Mouse (Mus musculus): ENCODE data around the gene Tnnt2. TPM values are rescaled to one million over a fixed set of nuclear protein-coding genes. Genes with fewer than 3 reads are reported as not detected.

The Tnnt2 gene
- polyA plus RNA-seq, 1 experiment from 2014 or later, result 37.4 TPM

DNA sequence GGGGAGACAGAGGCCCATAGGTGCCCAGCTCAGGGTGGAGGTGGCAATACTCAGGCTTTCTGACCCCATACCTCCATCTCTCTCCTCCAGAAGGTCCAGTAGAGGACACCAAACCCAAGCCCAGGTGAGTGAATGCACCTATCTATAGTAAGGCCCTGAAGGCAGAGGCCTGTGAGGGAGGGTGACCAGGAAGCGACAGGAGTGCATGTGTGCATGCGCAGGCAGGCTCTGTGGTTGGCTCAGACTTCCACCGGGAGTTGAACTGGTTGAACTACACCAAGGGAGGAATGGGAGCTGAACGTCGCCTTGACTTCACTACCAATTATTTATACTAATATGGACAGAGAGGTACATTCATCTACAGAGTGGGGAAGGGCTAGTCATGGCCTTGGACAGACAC lies 10.5 kb downstream of the Tnnt2 start:
- Histone ChIP-seq H3K9ac (ENCODE audit: low read depth, low read length) (no peak overlapping the region), H3K4me1 (replicated peaks; ENCODE audit: control insufficient read depth, insufficient read depth, low read length) (peaks cover 12% of the 10 kb centered on the region), H3K4me3 (ENCODE audit: low read depth, low read length) (no peak overlapping the region), H3K9me3 (ENCODE audit: control insufficient read depth, low read length) (no peaks in the 10 kb centered on the region), H3K4me2 (no peak overlapping the region), H3K27ac (ENCODE audit: low read depth, low read length) (no peak overlapping the region), H3K27me3 (replicated peaks; ENCODE audit: control insufficient read depth, insufficient read depth, low read length) (no peaks in the 10 kb centered on the region; the same call in 1 of the 2 replicates), H3K36me3 (ENCODE audit: control insufficient read depth, insufficient read depth, low read length) (no peaks in the 10 kb centered on the region)
- no peak for DNase-seq (ENCODE audit: low spot score)
- WGBS, result 67% methylated on average over 5 of the region's 5 CpGs
- ATAC-seq (replicated peaks; ENCODE audit: low FRiP score), result no peak

DNA sequence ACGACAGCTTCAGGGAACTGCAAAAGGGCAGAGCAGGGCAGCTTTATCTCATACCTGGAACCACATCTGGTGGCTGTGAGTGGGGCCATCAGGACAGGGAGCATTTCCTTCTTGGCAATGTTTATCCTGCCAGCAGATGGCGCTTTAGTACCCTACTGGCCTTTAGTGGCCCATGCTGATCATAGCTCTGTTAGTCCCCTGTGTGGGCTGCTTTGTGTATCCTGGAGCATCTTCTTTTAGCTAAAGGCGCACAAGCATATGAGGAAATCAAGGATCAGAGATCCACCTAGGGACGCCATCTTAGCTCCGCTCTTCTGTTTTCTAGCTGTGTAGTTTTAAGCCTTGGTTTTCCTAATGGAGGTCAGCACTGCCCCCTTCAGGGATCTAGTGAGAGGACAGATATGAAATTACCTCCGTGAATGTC lies 11.0 kb downstream of the Tnnt2 start:
- DNase-seq (ENCODE audit: low spot score) (peak; percentile 52), ATAC-seq (replicated peaks; ENCODE audit: low FRiP score) (peak; percentile 57; the same call in 1 of the 2 replicates)
- H3K4me1 ChIP-seq (replicated peaks; ENCODE audit: control insufficient read depth, insufficient read depth, low read length), result peaks cover 16% of the 10 kb centered on the region
- H3K36me3 ChIP-seq (ENCODE audit: control insufficient read depth, insufficient read depth, low read length), result no peaks in the 10 kb centered on the region
- no peaks in the 10 kb centered on the region; the same call in 1 of the 2 replicates for H3K27me3 ChIP-seq (replicated peaks; ENCODE audit: control insufficient read depth, insufficient read depth, low read length)
- no peak overlapping the region for H3K27ac ChIP-seq (ENCODE audit: low read depth, low read length)
- no peak overlapping the region for H3K4me2 ChIP-seq
- H3K9ac ChIP-seq (ENCODE audit: low read depth, low read length), result no peak overlapping the region
- no peaks in the 10 kb centered on the region for H3K9me3 ChIP-seq (ENCODE audit: control insufficient read depth, low read length)
- H3K4me3 ChIP-seq (ENCODE audit: low read depth, low read length), result no peak overlapping the region
- WGBS, result 22% methylated on average over 6 of the region's 6 CpGs

DNA sequence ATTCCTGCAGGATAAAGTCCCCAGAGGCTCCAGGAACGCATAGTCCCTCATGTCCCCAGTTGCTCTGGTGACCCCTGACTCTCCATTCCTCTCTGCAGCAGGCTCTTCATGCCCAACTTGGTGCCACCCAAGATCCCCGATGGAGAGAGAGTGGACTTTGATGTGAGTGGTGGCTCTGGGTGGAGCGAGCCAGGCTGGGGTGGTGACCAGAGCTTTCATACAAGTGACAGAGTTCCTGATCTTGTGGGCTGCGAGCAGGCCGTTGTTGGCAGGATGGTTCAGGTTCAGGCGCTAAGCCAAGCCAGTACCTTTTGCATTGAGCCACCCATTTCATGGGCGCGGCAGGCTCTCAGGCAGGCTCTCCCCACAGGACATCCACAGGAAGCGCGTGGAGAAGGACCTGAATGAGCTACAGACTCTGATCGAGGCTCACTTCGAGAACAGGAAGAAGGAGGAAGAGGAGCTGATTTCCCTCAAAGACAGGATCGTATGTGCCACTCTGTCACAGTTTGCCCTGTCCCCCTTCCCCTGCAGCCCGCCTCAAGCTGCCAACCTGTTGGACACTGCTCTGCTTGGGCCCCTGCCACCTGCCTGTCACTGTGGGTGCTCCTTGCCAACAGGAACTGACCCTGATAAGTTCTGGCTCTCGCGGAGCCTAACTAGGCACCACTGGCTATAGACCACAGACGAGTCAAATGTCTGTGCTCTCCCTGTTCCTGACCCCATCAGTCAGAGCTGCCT lies 11.6 kb downstream of the Tnnt2 start:
- Histone ChIP-seq H3K4me2 (no peak overlapping the region), H3K9me3 (ENCODE audit: control insufficient read depth, low read length) (no peaks in the 10 kb centered on the region), H3K36me3 (ENCODE audit: control insufficient read depth, insufficient read depth, low read length) (no peaks in the 10 kb centered on the region), H3K27me3 (replicated peaks; ENCODE audit: control insufficient read depth, insufficient read depth, low read length) (no peaks in the 10 kb centered on the region; the same call in 1 of the 2 replicates), H3K9ac (ENCODE audit: low read depth, low read length) (no peak overlapping the region), H3K27ac (ENCODE audit: low read depth, low read length) (no peak overlapping the region), H3K4me1 (replicated peaks; ENCODE audit: control insufficient read depth, insufficient read depth, low read length) (peaks cover 21% of the 10 kb centered on the region), H3K4me3 (ENCODE audit: low read depth, low read length) (no peak overlapping the region)
- no peak for ATAC-seq (replicated peaks; ENCODE audit: low FRiP score)
- WGBS, result 70% methylated on average over 17 of the region's 17 CpGs
- DNase-seq (ENCODE audit: low spot score), result no peak

DNA sequence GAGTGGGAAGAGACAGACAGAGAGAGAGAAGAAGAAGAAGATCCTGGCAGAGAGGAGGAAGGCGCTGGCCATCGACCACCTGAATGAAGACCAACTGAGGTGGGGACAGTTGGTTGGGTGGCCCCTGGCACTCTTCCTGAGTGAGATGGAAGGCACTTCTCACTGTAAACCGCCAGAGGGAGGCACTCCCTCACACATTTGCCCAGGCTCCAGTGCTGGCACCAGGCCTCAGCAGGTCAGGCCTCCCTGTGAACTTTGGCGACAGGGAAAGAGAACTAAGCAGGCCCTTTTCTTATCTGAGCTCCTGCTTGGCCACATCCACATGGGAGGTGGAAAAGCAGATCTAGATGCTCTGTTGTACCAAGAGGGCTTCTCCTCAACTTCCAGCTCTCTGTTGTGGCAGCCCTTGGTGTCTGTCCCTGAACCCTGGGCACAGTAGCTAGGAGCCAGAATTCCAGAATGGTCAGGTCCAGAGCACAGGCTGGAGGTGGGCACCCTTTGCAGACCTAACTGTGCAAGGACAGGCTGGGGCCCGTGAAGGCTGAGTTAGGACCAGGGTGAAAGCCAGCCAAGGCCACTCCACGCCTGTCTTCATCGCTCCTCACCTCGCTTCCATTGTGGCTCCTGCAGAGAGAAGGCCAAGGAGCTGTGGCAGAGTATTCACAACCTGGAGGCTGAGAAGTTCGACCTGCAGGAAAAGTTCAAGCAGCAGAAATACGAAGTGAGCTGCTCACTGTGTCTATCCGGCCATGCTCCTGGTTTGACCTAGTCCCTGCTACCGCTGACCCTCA lies 14.8 kb downstream of the Tnnt2 start:
- H3K9me3 ChIP-seq (ENCODE audit: control insufficient read depth, low read length), result no peaks in the 10 kb centered on the region
- no peak overlapping the region for H3K9ac ChIP-seq (ENCODE audit: low read depth, low read length)
- DNase-seq (ENCODE audit: low spot score) (no peak), ATAC-seq (replicated peaks; ENCODE audit: low FRiP score) (no peak; the same call in 1 of the 2 replicates)
- no peak overlapping the region for H3K4me2 ChIP-seq
- no peak overlapping the region for H3K27ac ChIP-seq (ENCODE audit: low read depth, low read length)
- 63% methylated on average over 12 of the region's 12 CpGs for WGBS
- no peak overlapping the region for H3K4me3 ChIP-seq (ENCODE audit: low read depth, low read length)
- no peaks in the 10 kb centered on the region; the same call in 1 of the 2 replicates for H3K27me3 ChIP-seq (replicated peaks; ENCODE audit: control insufficient read depth, insufficient read depth, low read length)
- H3K4me1 ChIP-seq (replicated peaks; ENCODE audit: control insufficient read depth, insufficient read depth, low read length), result peaks cover 35% of the 10 kb centered on the region
- no peaks in the 10 kb centered on the region for H3K36me3 ChIP-seq (ENCODE audit: control insufficient read depth, insufficient read depth, low read length)

DNA sequence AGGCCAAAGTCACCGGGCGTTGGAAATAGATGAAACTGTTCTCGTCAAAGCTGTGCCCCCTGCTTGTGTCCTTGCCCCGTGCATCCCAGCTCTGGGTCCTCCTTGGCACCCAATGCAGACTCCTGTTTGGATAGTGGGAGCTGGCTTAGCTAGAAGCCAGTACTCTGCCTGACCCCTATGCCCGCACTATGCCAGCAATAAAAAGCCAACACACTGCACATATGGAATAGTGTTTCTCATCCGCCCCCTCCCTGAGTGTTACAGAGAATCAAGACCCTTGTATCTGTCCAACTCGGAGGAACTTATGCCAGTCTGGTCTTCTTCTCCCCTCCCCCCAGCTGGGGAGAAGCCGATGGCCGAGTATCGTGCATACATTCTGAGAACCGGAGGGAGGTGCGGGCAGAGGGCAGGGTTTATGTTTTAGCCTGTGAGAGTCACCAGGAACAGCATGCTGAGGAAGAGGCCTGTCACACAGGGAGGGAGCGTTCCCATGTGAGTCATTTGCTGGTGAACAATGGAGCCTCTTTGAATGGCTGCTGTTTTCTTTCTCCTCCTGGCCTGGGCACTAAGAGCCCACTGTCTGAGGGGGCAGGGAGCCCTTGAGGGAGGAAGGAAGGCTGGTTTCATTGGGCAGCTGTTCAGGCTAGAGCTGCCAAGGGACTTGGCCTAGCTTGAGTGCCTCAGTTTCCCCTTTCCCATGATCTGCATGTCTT lies 16.0 kb downstream of the Tnnt2 start:
- Histone ChIP-seq H3K27me3 (replicated peaks; ENCODE audit: control insufficient read depth, insufficient read depth, low read length) (no peaks in the 10 kb centered on the region; the same call in 1 of the 2 replicates), H3K36me3 (ENCODE audit: control insufficient read depth, insufficient read depth, low read length) (no peaks in the 10 kb centered on the region), H3K27ac (ENCODE audit: low read depth, low read length) (no peak overlapping the region), H3K4me2 (no peak overlapping the region), H3K9me3 (ENCODE audit: control insufficient read depth, low read length) (no peaks in the 10 kb centered on the region), H3K9ac (ENCODE audit: low read depth, low read length) (no peak overlapping the region), H3K4me3 (ENCODE audit: low read depth, low read length) (no peak overlapping the region), H3K4me1 (replicated peaks; ENCODE audit: control insufficient read depth, insufficient read depth, low read length) (peaks cover 40% of the 10 kb centered on the region)
- no peak for DNase-seq (ENCODE audit: low spot score)
- 65% methylated on average over 13 of the region's 13 CpGs for WGBS
- ATAC-seq (replicated peaks; ENCODE audit: low FRiP score), result no peak

DNA sequence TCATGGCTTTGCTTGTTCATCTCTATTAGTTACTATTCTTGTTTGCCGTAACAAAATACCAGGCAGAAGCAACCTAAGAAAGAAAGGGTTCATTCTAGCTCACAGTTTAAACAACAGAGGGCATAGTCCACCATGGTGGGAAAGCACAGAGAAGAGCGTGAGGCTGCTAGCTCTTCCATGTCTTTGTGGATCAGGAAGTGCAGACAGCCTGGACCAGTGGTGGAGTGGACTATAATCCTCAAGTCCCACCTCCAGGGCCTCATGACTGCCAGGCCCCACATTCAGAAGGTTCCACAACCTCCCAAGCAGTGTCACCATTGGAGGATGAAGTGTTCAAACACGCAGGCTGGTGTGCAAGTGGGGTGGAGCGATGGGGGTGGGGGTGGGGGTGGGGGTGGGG lies 17.0 kb downstream of the Tnnt2 start:
- Histone ChIP-seq H3K9me3 (ENCODE audit: control insufficient read depth, low read length) (no peaks in the 10 kb centered on the region), H3K36me3 (ENCODE audit: control insufficient read depth, insufficient read depth, low read length) (no peaks in the 10 kb centered on the region), H3K27ac (ENCODE audit: low read depth, low read length) (no peak overlapping the region), H3K4me2 (no peak overlapping the region), H3K4me1 (replicated peaks; ENCODE audit: control insufficient read depth, insufficient read depth, low read length) (peaks cover 44% of the 10 kb centered on the region), H3K27me3 (replicated peaks; ENCODE audit: control insufficient read depth, insufficient read depth, low read length) (no peaks in the 10 kb centered on the region; the same call in 1 of the 2 replicates), H3K4me3 (ENCODE audit: low read depth, low read length) (no peak overlapping the region), H3K9ac (ENCODE audit: low read depth, low read length) (no peak overlapping the region)
- ATAC-seq (replicated peaks; ENCODE audit: low FRiP score) (no peak; the same call in 1 of the 2 replicates), DNase-seq (ENCODE audit: low spot score) (no peak)
- WGBS, result 72% methylated on average over 4 of the region's 4 CpGs

DNA sequence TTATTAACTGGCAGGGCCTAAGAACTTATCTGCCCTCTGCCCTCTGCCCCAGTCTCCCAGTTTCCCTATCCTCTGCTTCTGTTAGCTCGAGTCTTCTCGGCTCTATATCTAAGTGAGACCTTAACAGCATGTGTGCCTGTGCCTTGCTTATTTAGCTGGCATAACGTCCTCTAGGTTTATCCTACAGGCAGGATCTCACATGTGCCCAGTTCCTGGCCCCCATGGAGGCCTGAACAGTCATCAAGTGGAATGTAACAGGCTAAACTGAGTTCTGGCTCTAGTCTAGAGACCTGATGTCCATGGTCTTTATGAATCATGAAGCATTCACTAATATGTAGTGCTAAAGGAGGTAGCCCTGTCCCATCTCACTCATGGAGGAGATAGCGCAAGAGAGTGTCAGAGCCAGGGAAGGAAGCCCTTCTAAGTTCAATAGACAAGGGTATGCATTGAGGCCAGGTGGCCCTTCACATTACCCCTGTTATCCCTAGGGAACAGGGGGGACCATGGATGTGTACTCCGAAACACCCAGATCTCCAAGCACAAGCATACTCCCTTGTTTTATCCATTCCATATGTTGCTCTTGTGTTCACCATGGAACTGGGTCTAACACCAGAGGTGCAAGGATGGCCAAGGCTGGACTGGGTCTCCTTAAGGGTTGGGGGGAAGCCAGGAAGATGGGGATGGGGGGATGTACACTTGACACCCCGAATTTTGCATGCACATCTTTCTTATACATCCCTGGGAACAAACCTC lies 18.6 kb downstream of the Tnnt2 start:
- ATAC-seq (replicated peaks; ENCODE audit: low FRiP score), result no peak
- Histone ChIP-seq H3K27ac (ENCODE audit: low read depth, low read length) (no peak overlapping the region), H3K9ac (ENCODE audit: low read depth, low read length) (no peak overlapping the region), H3K4me3 (ENCODE audit: low read depth, low read length) (no peak overlapping the region), H3K4me2 (no peak overlapping the region), H3K36me3 (ENCODE audit: control insufficient read depth, insufficient read depth, low read length) (no peaks in the 10 kb centered on the region), H3K27me3 (replicated peaks; ENCODE audit: control insufficient read depth, insufficient read depth, low read length) (no peaks in the 10 kb centered on the region), H3K4me1 (replicated peaks; ENCODE audit: control insufficient read depth, insufficient read depth, low read length) (peaks cover 44% of the 10 kb centered on the region), H3K9me3 (ENCODE audit: control insufficient read depth, low read length) (no peaks in the 10 kb centered on the region)
- DNase-seq (ENCODE audit: low spot score), result no peak
- 72% methylated on average over 6 of the region's 6 CpGs for WGBS

DNA sequence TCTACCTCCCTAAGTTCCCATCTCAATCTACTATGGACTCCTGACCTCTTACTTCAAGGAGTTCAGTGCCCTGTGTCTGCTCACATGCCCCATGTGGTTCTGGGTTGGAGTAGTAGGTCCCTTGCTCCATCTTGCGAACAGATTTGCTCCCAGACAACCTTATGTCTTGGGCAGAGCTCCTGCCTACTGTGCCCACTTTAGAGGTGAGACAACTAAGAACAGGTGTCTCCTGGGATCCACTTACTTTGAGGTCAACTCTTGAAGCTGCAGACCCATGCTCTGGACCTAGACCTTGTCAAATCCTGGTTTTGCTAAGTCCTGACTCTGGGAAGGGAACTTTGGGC lies 19.2 kb downstream of the Tnnt2 start:
- Histone ChIP-seq H3K4me3 (ENCODE audit: low read depth, low read length) (no peak overlapping the region), H3K4me1 (replicated peaks; ENCODE audit: control insufficient read depth, insufficient read depth, low read length) (peaks cover 44% of the 10 kb centered on the region), H3K9me3 (ENCODE audit: control insufficient read depth, low read length) (no peaks in the 10 kb centered on the region), H3K27ac (ENCODE audit: low read depth, low read length) (no peak overlapping the region), H3K27me3 (replicated peaks; ENCODE audit: control insufficient read depth, insufficient read depth, low read length) (no peaks in the 10 kb centered on the region), H3K9ac (ENCODE audit: low read depth, low read length) (no peak overlapping the region), H3K36me3 (ENCODE audit: control insufficient read depth, insufficient read depth, low read length) (no peaks in the 10 kb centered on the region), H3K4me2 (no peak overlapping the region)
- DNase-seq (ENCODE audit: low spot score) (no peak), ATAC-seq (replicated peaks; ENCODE audit: low FRiP score) (no peak)
- 81% methylated on average over 1 of the region's 1 CpGs for WGBS

Measured in liver, embryonic 11.5 days (tissue).